Mouse (Mus musculus) liver, postnatal 0 days (tissue): ENCODE results near the gene Cfap73.

Source experiments
- CTCF ChIP-seq: sonication (generic); IDR thresholded peaks from 2 replicates; pipeline ENCODE4 v1.5.1; 2016; ENCODE audit warnings: antibody characterized with exemption, low read depth
- EP300 ChIP-seq: IDR thresholded peaks from 2 replicates; pipeline ENCODE4 v1.6.1; 2016; ENCODE audit warnings: antibody characterized with exemption, low read depth, mild to moderate bottlenecking

GRCm38 (mm10) chr5:120578504-120579081 lies 55.4 kb downstream of the Cfap73 start:
- no peak for TF ChIP-seq CTCF
- TF ChIP-seq EP300, result no peak
